Comparison of ENCODE assay signal across 8 mouse cellular contexts in genomic region chr5:19907983-19908705, GRCm38 (mm10).
DNase-seq lines count a peak whose midpoint lies in the region; ATAC-seq lines count a peak whose summit lies in the region.

No protein-coding gene starts in this region.

- peak overlapping the region; percentile 75 for H3K27ac ChIP-seq in hindbrain, embryonic 10.5 days
- H3K27ac ChIP-seq in limb, embryonic 12.5 days = no peak overlapping the region

- DNase-seq in kidney, adult 9 months = peak; percentile 1
- no peak for DNase-seq in kidney, adult 8-10 months
- DNase-seq in cerebellum, postnatal 25 days = peak; percentile 50 to 51
- DNase-seq in hindbrain, embryonic 10.5 days (ENCODE audit: low spot score) = peak; percentile 45
- peak; percentile 50 to 62 for DNase-seq in right cerebral cortex, adult 2 months (ENCODE audit: low spot score in 2 of 2)
- no peak for DNase-seq in urinary bladder, adult 2 months (ENCODE audit: low spot score)

- no peaks in the 10 kb centered on the region for H3K36me3 ChIP-seq in hindbrain, embryonic 10.5 days
- H3K36me3 ChIP-seq in limb, embryonic 12.5 days = no peaks in the 10 kb centered on the region

- ATAC-seq in limb, embryonic 12.5 days (ENCODE audit: insufficient number of reproducible peaks, insufficient read depth, low FRiP score, low TSS enrichment, low read depth) = no peak; the same call in 1 of the 2 replicates
- no peak for ATAC-seq in erythroblast, adult 5-6 weeks (replicated peaks; ENCODE audit: low FRiP score, poor library complexity, severe bottlenecking)

- H3K27me3 ChIP-seq in hindbrain, embryonic 10.5 days (ENCODE audit: insufficient read depth, poor library complexity, severe bottlenecking) = peaks cover 14% of the 10 kb centered on the region
- peaks cover 34% of the 10 kb centered on the region for H3K27me3 ChIP-seq in limb, embryonic 12.5 days

- WGBS in hindbrain, embryonic 10.5 days = 5% methylated on average over 16 of the region's 16 CpGs
- whole genome bisulfite sequencing in limb, embryonic 12.5 days = 5% methylated on average over 16 of the region's 16 CpGs

- H3K4me3 ChIP-seq in hindbrain, embryonic 10.5 days = peak overlapping the region; percentile 58
- H3K4me3 ChIP-seq in limb, embryonic 12.5 days (replicated peaks) = peak overlapping the region; percentile 36

- peaks cover 26% of the 10 kb centered on the region for H3K4me1 ChIP-seq in hindbrain, embryonic 10.5 days (replicated peaks)
- peaks cover 16% of the 10 kb centered on the region; the same call in 1 of the 2 replicates for H3K4me1 ChIP-seq in limb, embryonic 12.5 days (replicated peaks)

- no peaks in the 10 kb centered on the region for H3K9me3 ChIP-seq in hindbrain, embryonic 10.5 days
- H3K9me3 ChIP-seq in limb, embryonic 12.5 days = no peaks in the 10 kb centered on the region

- peak overlapping the region; percentile 9 for H3K9ac ChIP-seq in limb, embryonic 12.5 days (replicated peaks)

- H3K4me2 ChIP-seq in limb, embryonic 12.5 days = peak overlapping the region; percentile 68

Comparison
In these comparisons a context has a peak if more than half of its experiments do, and no peak if none do; other contexts are left out.
1. DNase-seq: peak in kidney, adult 9 months (single experiment), cerebellum, postnatal 25 days (2 of 2), hindbrain, embryonic 10.5 days (single experiment) and right cerebral cortex, adult 2 months (2 of 2); none in kidney, adult 8-10 months (0 of 2) and urinary bladder, adult 2 months (single experiment).